Comparison of ENCODE assay signal across 17 mouse cellular contexts in genomic region chr2:101296778-101297177, GRCm38 (mm10).
DNase-seq lines count a peak whose midpoint lies in the region; ATAC-seq and TF ChIP-seq lines count a peak whose summit lies in the region.
"Had no signal": no experiment of that assay in that cellular context is flagged by ENCODE, and none has a peak within 500 bp of the region (broad histone marks: within the 10 kb centered on the region; RNA-seq: fewer than 3 reads in every experiment).

No protein-coding gene starts in this region.

- no peak overlapping the region for H3K4me2 ChIP-seq in midbrain, embryonic 16.5 days (ENCODE audit: low read length)
- H3K4me2 ChIP-seq: neural tube, embryonic 12.5 days had no signal

- H3K27me3 ChIP-seq in midbrain, embryonic 16.5 days (ENCODE audit: control insufficient read depth, insufficient read depth, low read depth, low read length), result no peaks in the 10 kb centered on the region
- H3K27me3 ChIP-seq in limb, embryonic 10.5 days (ENCODE audit: low read depth, poor library complexity, severe bottlenecking), result no peaks in the 10 kb centered on the region
- H3K27me3 ChIP-seq: neural tube, embryonic 12.5 days had no signal

- H3K4me3 ChIP-seq in midbrain, embryonic 16.5 days (ENCODE audit: low read depth, low read length), result no peak overlapping the region
- H3K4me3 ChIP-seq in limb, embryonic 10.5 days, result no peak overlapping the region
- H3K4me3 ChIP-seq: gastrocnemius, adult 2 months; heart, adult 2 months; neural tube, embryonic 12.5 days had no signal

- H3K9me3 ChIP-seq in midbrain, embryonic 16.5 days (replicated peaks; ENCODE audit: control insufficient read depth, low read length, poor library complexity, severe bottlenecking), result no peaks in the 10 kb centered on the region; the same call in 1 of the 2 replicates
- no peaks in the 10 kb centered on the region for H3K9me3 ChIP-seq in limb, embryonic 10.5 days (replicated peaks)
- H3K9me3 ChIP-seq: neural tube, embryonic 12.5 days had no signal

- TF ChIP-seq POLR2A in brain, embryonic 14.5 days (IDR thresholded peaks at IDR 0.05; ENCODE audit: borderline replicate concordance, extremely low read depth, insufficient read depth, insufficient read length, poor library complexity, severe bottlenecking), result no peak

- H3K36me3 ChIP-seq in midbrain, embryonic 16.5 days (ENCODE audit: control insufficient read depth, insufficient read depth, low read length), result no peaks in the 10 kb centered on the region
- no peaks in the 10 kb centered on the region for H3K36me3 ChIP-seq in limb, embryonic 10.5 days
- H3K36me3 ChIP-seq: neural tube, embryonic 12.5 days had no signal

- H3K9ac ChIP-seq in midbrain, embryonic 16.5 days (ENCODE audit: low read depth, low read length), result no peak overlapping the region
- H3K9ac ChIP-seq: liver, embryonic 14.5 days; neural tube, embryonic 12.5 days had no signal

- TF ChIP-seq CTCF in brain, embryonic 14.5 days (IDR thresholded peaks at IDR 0.05; ENCODE audit: borderline replicate concordance, extremely low read depth, insufficient read depth, insufficient read length), result no peak

- 0 out of 2 replicates have a peak overlapping the region, but pooled peaks have one; percentile 28 for H3K27ac ChIP-seq in midbrain, embryonic 16.5 days (ENCODE audit: low read length)
- H3K27ac ChIP-seq in limb, embryonic 10.5 days, result no peak overlapping the region
- H3K27ac ChIP-seq: gastrocnemius, adult 2 months; heart, adult 2 months; kidney, postnatal 0 days; liver, embryonic 14.5 days; neural tube, embryonic 12.5 days had no signal

- DNase-seq in layer of hippocampus, adult 8-10 months (ENCODE audit: low spot score in 2 of 2), result peak; percentile 21 to 25
- no peak for DNase-seq in layer of hippocampus, adult 9-10 months (ENCODE audit: low spot score)
- DNase-seq in brain, embryonic 14.5 days (ENCODE audit: low read depth), result peak; percentile 82
- DNase-seq in frontal cortex, postnatal 36 days (ENCODE audit: low spot score in 2 of 2), result peak; percentile 16 to 25
- no peak for DNase-seq in limb, embryonic 10.5 days (ENCODE audit: low spot score)
- no peak for DNase-seq in urinary bladder, postnatal 36 days (ENCODE audit: low spot score in 2 of 2)
- DNase-seq: cerebellum, adult 2 months; embryo, embryonic 11 days; gastrocnemius, adult 2 months; heart, adult 2 months; heart, postnatal 10 days; lung, postnatal 10 days; retina, postnatal 1 day had no signal

- peak; percentile 64; the same call in 1 of the 2 replicates for ATAC-seq in midbrain, embryonic 16.5 days

- H3K4me1 ChIP-seq in midbrain, embryonic 16.5 days (ENCODE audit: control insufficient read depth, insufficient read depth, low read length), result peaks cover 10% of the 10 kb centered on the region
- H3K4me1 ChIP-seq in limb, embryonic 10.5 days, result no peaks in the 10 kb centered on the region
- H3K4me1 ChIP-seq: neural tube, embryonic 12.5 days had no signal

Comparison
In these comparisons a context has a peak if more than half of its experiments do, and no peak if none do; other contexts are left out.
1. DNase-seq: peak in layer of hippocampus, adult 8-10 months (2 of 2), brain, embryonic 14.5 days (single experiment) and frontal cortex, postnatal 36 days (2 of 2); none in layer of hippocampus, adult 9-10 months (single experiment), limb, embryonic 10.5 days (single experiment) and urinary bladder, postnatal 36 days (0 of 2).